In the genomic region with DNA sequence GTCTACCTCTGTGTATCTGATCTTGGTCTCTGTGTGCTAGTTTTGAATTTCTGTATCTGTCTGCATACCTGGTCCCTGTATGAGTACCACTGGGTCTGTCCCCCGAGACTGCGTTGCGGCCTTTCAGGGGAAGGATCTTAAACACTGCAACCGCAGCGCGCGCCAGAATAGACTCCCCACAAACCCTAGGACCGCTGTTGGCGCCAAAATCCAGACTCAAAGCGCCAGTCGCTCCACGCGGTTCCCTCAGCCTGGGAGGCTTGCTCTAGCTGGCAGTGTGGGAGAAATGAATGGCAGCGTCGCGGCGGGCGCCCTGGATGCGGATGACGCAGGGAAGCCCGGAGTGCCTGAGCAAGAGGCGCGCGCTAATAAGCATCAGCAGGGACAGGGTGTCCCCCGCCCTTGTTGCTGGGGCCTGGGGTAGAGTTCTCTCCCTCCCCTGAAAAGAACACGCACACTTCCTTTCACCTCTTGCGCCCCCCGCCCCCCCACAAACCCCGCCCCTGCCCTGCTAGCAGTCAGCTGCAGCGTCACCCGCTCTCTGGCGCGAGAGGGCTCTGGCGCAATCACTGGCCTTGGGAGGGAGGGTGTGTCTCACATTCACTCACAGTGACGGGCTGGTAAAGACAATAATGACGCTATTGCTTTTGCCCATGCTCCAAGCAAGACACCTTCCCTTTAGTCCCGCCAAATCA, we compare ENCODE assay signal across 7 mouse cellular contexts. TPM values are rescaled to one million over a fixed set of nuclear protein-coding genes. Genes with fewer than 3 reads are reported as not detected.
DNase-seq lines count a peak whose midpoint lies in the region; ATAC-seq and TF ChIP-seq lines count a peak whose summit lies in the region.

No protein-coding gene starts in this region.

- peak overlapping the region; percentile 82 for H3K4me2 ChIP-seq in lung, embryonic 16.5 days (ENCODE audit: low read depth, low read length)

- peak overlapping the region; percentile 76 for H3K4me3 ChIP-seq in G1E (ENCODE audit: low read depth, low read length)
- H3K4me3 ChIP-seq in bone marrow, adult 2 months (replicated peaks; ENCODE audit: control insufficient read depth, low read depth, low read length), result peak overlapping the region; percentile 65
- peak overlapping the region; percentile 60 for H3K4me3 ChIP-seq in embryonic fibroblast, embryonic 13.5 days (ENCODE audit: insufficient read depth, low read length)
- peak overlapping the region; percentile 75 for H3K4me3 ChIP-seq in lung, embryonic 16.5 days (ENCODE audit: low read length)
- peak overlapping the region; percentile 77 for H3K4me3 ChIP-seq in olfactory bulb, adult 2 months (ENCODE audit: insufficient read depth, low read depth, low read length)

- H3K27ac ChIP-seq in bone marrow, adult 2 months (ENCODE audit: control insufficient read depth, insufficient read depth, low read depth, low read length, poor library complexity), result no peak overlapping the region
- peak overlapping the region; percentile 63 for H3K27ac ChIP-seq in embryonic fibroblast, embryonic 13.5 days (ENCODE audit: insufficient read depth, low read length)
- H3K27ac ChIP-seq in lung, embryonic 16.5 days (ENCODE audit: low read length), result peak overlapping the region; percentile 49
- peak overlapping the region; percentile 46 for H3K27ac ChIP-seq in olfactory bulb, adult 2 months (ENCODE audit: insufficient read depth, low read depth, low read length)

- peaks cover 32% of the 10 kb centered on the region for H3K4me1 ChIP-seq in G1E (ENCODE audit: insufficient read depth, low read depth, low read length)
- H3K4me1 ChIP-seq in bone marrow, adult 2 months (ENCODE audit: control insufficient read depth, insufficient read depth, low read length), result no peaks in the 10 kb centered on the region; the same call in 1 of the 2 replicates
- 0 out of 2 replicates have a peak, but pooled peaks cover 9% of the 10 kb centered on the region for H3K4me1 ChIP-seq in embryonic fibroblast, embryonic 13.5 days (ENCODE audit: control insufficient read depth, insufficient read depth, low read length)
- peaks cover 23% of the 10 kb centered on the region for H3K4me1 ChIP-seq in lung, embryonic 16.5 days (replicated peaks; ENCODE audit: control insufficient read depth, insufficient read depth, low read length)
- peaks cover 19% of the 10 kb centered on the region for H3K4me1 ChIP-seq in olfactory bulb, adult 2 months (ENCODE audit: control insufficient read depth, insufficient read depth, low read length)

- H3K9ac ChIP-seq in lung, embryonic 16.5 days (ENCODE audit: low read length), result peak overlapping the region; percentile 65

- H3K9me3 ChIP-seq in G1E (replicated peaks), result no peaks in the 10 kb centered on the region
- no peaks in the 10 kb centered on the region for H3K9me3 ChIP-seq in lung, embryonic 16.5 days (ENCODE audit: control insufficient read depth, low read length)

- no peak for TF ChIP-seq CTCF in G1E (IDR thresholded peaks at IDR 0.05; ENCODE audit: low read depth, low read length)
- TF ChIP-seq CTCF in bone marrow, adult 2 months (IDR thresholded peaks at IDR 0.05; ENCODE audit: control insufficient read depth, insufficient read depth, low read length), result no peak
- no peak for TF ChIP-seq CTCF in embryonic fibroblast, embryonic 13.5 days (IDR thresholded peaks at IDR 0.05; ENCODE audit: borderline replicate concordance, insufficient read depth, low read length)
- no peak for TF ChIP-seq CTCF in olfactory bulb, adult 2 months (IDR thresholded peaks at IDR 0.05; ENCODE audit: insufficient read depth, low read depth, low read length)

- H3K27me3 ChIP-seq in G1E (ENCODE audit: insufficient read depth, low read length), result peaks cover 57% of the 10 kb centered on the region
- H3K27me3 ChIP-seq in lung, embryonic 16.5 days (ENCODE audit: control insufficient read depth, insufficient read depth, low read depth, low read length), result peaks cover 22% of the 10 kb centered on the region

- TF ChIP-seq POLR2A in bone marrow, adult 2 months (IDR thresholded peaks at IDR 0.05; ENCODE audit: borderline replicate concordance, control insufficient read depth, low read depth, low read length), result peak; percentile 33; the same call in 1 of the 2 replicates
- TF ChIP-seq POLR2A in embryonic fibroblast, embryonic 13.5 days (IDR thresholded peaks at IDR 0.05; ENCODE audit: low read depth, low read length), result no peak; the same call in 1 of the 2 replicates
- TF ChIP-seq POLR2A in olfactory bulb, adult 2 months (IDR thresholded peaks at IDR 0.05; ENCODE audit: insufficient read depth, low read depth, low read length), result no peak

- DNase-seq in G1E (ENCODE audit: low spot score), result peak; percentile 54
- peak; percentile 43 to 54 for DNase-seq in heart, postnatal 10 days
- DNase-seq in kidney, postnatal 36 days, result peak; percentile 50 to 53

- ATAC-seq in G1E (ENCODE audit: extremely low read depth, insufficient number of reproducible peaks, low FRiP score, poor library complexity, severe bottlenecking), result peak; percentile 38; the same call in 1 of the 2 replicates
- ATAC-seq in lung, embryonic 16.5 days (ENCODE audit: low read depth), result peak; percentile 79

- intact Hi-C loops in heart, postnatal 10 days (cut with DNase I), result loop anchor here (5.0 kb wide), 1 partner anchor 125 kb away; a partner anchor contains a TSS

- peaks cover 23% of the 10 kb centered on the region for H3K36me3 ChIP-seq in G1E (replicated peaks)
- no peaks in the 10 kb centered on the region for H3K36me3 ChIP-seq in lung, embryonic 16.5 days (ENCODE audit: control insufficient read depth, insufficient read depth, low read length)

- under 1% methylated on average over 37 of the region's 37 CpGs for WGBS in bone marrow, adult 2 months
- WGBS in lung, embryonic 16.5 days, result under 1% methylated on average over 35 of the region's 37 CpGs
- WGBS in olfactory bulb, adult 2 months, result 1% methylated on average over 37 of the region's 37 CpGs

RNA-seq across cellular contexts. Expression of a gene that starts 1.1 kb away (rescaled TPM):
- not detected in 2 replicates for total RNA-seq in G1E (2014; fragmentation: Nextera tagmentation)
- 0.22 and 0.58 TPM in 2 replicates for total RNA-seq in G1E (2017)
- polyA plus RNA-seq in G1E (2012), result 1.1 and 1.2 TPM in 2 replicates
- 1.3 TPM in 1 of 2 replicates, not detected in the other for polyA plus RNA-seq in bone marrow, adult 2 months (2011; ENCODE audit: insufficient read depth, insufficient read length, low replicate concordance, missing spikeins)
- polyA plus RNA-seq in embryonic fibroblast, embryonic 13.5 days (2011; ENCODE audit: insufficient read length, low read depth, missing spikeins), result 8.9 and 9.7 TPM in 2 replicates
- 1 to 10 TPM; 1.3 to 1.6 TPM for total RNA-seq in heart, postnatal 10 days (2021)
- 0.59 and 0.88 TPM in 2 replicates for polyA plus RNA-seq in lung, embryonic 16.5 days (2015; fragmentation: Nextera tagmentation; extraction: Ambion mirVana)
- not detected in 2 replicates for polyA plus RNA-seq in olfactory bulb, adult 2 months (2012; ENCODE audit: insufficient read depth, insufficient read length, low replicate concordance, missing spikeins)

RNA-seq across cellular contexts. Expression of a gene that starts 7.5 kb away (rescaled TPM):
- total RNA-seq in G1E (2014; fragmentation: Nextera tagmentation) (0.58 TPM in 1 of 2 replicates, not detected in the other), G1E (2017) (0.12 and 0.16 TPM in 2 replicates)
- polyA plus RNA-seq in G1E (2012), result not detected in 2 replicates
- not detected in 2 replicates for polyA plus RNA-seq in bone marrow, adult 2 months (2011; ENCODE audit: insufficient read depth, insufficient read length, low replicate concordance, missing spikeins)
- polyA plus RNA-seq in embryonic fibroblast, embryonic 13.5 days (2011; ENCODE audit: insufficient read length, low read depth, missing spikeins), result 11.4 and 17.2 TPM in 2 replicates
- under 1 TPM; 0.62 TPM for total RNA-seq in heart, postnatal 10 days (2021)
- 1.4 and 2.2 TPM in 2 replicates for polyA plus RNA-seq in lung, embryonic 16.5 days (2015; fragmentation: Nextera tagmentation; extraction: Ambion mirVana)
- polyA plus RNA-seq in olfactory bulb, adult 2 months (2012; ENCODE audit: insufficient read depth, insufficient read length, low replicate concordance, missing spikeins), result not detected in 2 replicates

RNA-seq across cellular contexts. Expression of a gene that starts 10.6 kb away (rescaled TPM):
- total RNA-seq in G1E (2014; fragmentation: Nextera tagmentation) (36.3 and 45.6 TPM in 2 replicates), G1E (2017) (9.9 and 12.0 TPM in 2 replicates)
- polyA plus RNA-seq in G1E (2012), result 5.5 and 12.8 TPM in 2 replicates
- polyA plus RNA-seq in bone marrow, adult 2 months (2011; ENCODE audit: insufficient read depth, insufficient read length, low replicate concordance, missing spikeins), result 7.5 and 11.3 TPM in 2 replicates
- 31.4 and 34.6 TPM in 2 replicates for polyA plus RNA-seq in embryonic fibroblast, embryonic 13.5 days (2011; ENCODE audit: insufficient read length, low read depth, missing spikeins)
- total RNA-seq in heart, postnatal 10 days (2021), result 10 to 100 TPM; 11.3 to 11.8 TPM
- polyA plus RNA-seq in lung, embryonic 16.5 days (2015; fragmentation: Nextera tagmentation; extraction: Ambion mirVana), result 29.1 and 31.5 TPM in 2 replicates
- polyA plus RNA-seq in olfactory bulb, adult 2 months (2012; ENCODE audit: insufficient read depth, insufficient read length, low replicate concordance, missing spikeins), result not detected in 2 replicates

RNA-seq across cellular contexts. Expression of a gene that starts 10.7 kb away (rescaled TPM):
- total RNA-seq in G1E (2014; fragmentation: Nextera tagmentation), result not detected in 2 replicates
- not detected in 2 replicates for total RNA-seq in G1E (2017)
- polyA plus RNA-seq in G1E (2012), result not detected in 2 replicates
- polyA plus RNA-seq in bone marrow, adult 2 months (2011; ENCODE audit: insufficient read depth, insufficient read length, low replicate concordance, missing spikeins), result not detected in 2 replicates
- 2.6 TPM in 1 of 2 replicates, not detected in the other for polyA plus RNA-seq in embryonic fibroblast, embryonic 13.5 days (2011; ENCODE audit: insufficient read length, low read depth, missing spikeins)
- total RNA-seq in heart, postnatal 10 days (2021), result under 1 TPM in 1 of 2 experiments, not detected in 1; 0.20 TPM
- polyA plus RNA-seq in lung, embryonic 16.5 days (2015; fragmentation: Nextera tagmentation; extraction: Ambion mirVana), result not detected in 2 replicates
- polyA plus RNA-seq in olfactory bulb, adult 2 months (2012; ENCODE audit: insufficient read depth, insufficient read length, low replicate concordance, missing spikeins), result not detected in 2 replicates

RNA-seq across cellular contexts. Expression of a gene that starts 10.7 kb away (rescaled TPM):
- total RNA-seq in G1E (2014; fragmentation: Nextera tagmentation), result 16.4 and 22.1 TPM in 2 replicates
- 9.8 and 11.5 TPM in 2 replicates for total RNA-seq in G1E (2017)
- polyA plus RNA-seq in G1E (2012), result 6.0 and 8.7 TPM in 2 replicates
- 1.1 and 4.3 TPM in 2 replicates for polyA plus RNA-seq in bone marrow, adult 2 months (2011; ENCODE audit: insufficient read depth, insufficient read length, low replicate concordance, missing spikeins)
- polyA plus RNA-seq in embryonic fibroblast, embryonic 13.5 days (2011; ENCODE audit: insufficient read length, low read depth, missing spikeins), result 14.3 and 15.2 TPM in 2 replicates
- 1 to 10 TPM; 5.1 to 5.3 TPM for total RNA-seq in heart, postnatal 10 days (2021)
- 24.4 and 25.6 TPM in 2 replicates for polyA plus RNA-seq in lung, embryonic 16.5 days (2015; fragmentation: Nextera tagmentation; extraction: Ambion mirVana)
- not detected in 2 replicates for polyA plus RNA-seq in olfactory bulb, adult 2 months (2012; ENCODE audit: insufficient read depth, insufficient read length, low replicate concordance, missing spikeins)
